Mouse (Mus musculus) forebrain, embryonic 14.5 days (tissue): ENCODE measurements around the gene Socs2. TPM values are rescaled to one million over a fixed set of nuclear protein-coding genes. Genes with fewer than 3 reads are reported as not detected.
"Not testable (repeated sequence)": the region's sequence is repeated elsewhere in the genome, so short reads cannot be mapped to it uniquely, and the experiment has no call there.

Experiments
- ATAC-seq: fragments of 200-750 bp; cut with Nextera tagmentation; 2 replicates; pipeline ENCODE4 v1.8.0; 2017; ENCODE audit warnings: mild to moderate bottlenecking, moderate library complexity
- DNase-seq: peaks from one replicate; pipeline ENCODE4 v3.0.0-alpha.2; 2015; ENCODE audit warnings: low spot score
- H3K27ac ChIP-seq: fragments of 300-500 bp; sonication (generic); 2 replicates; pipeline ENCODE4 v1.5.1; 2014; ENCODE audit warnings: low read depth, mild to moderate bottlenecking, control low read depth, low read length, moderate library complexity
- H3K27me3 ChIP-seq: fragments of 300-500 bp; sonication (generic); replicated peaks from 2 replicates; pipeline ENCODE4 v1.6.1; 2014; ENCODE audit warnings: low read length, control low read depth, mixed read lengths; ENCODE audit not compliant: control insufficient read depth, insufficient read depth
- H3K36me3 ChIP-seq: fragments of 300-500 bp; sonication (generic); 2 replicates; pipeline ENCODE4 v1.6.1; 2014; ENCODE audit warnings: low read length, control low read depth; ENCODE audit not compliant: control insufficient read depth, insufficient read depth
- H3K4me1 ChIP-seq: fragments of 300-500 bp; sonication (generic); 2 replicates; pipeline ENCODE4 v1.6.1; 2014; ENCODE audit warnings: antibody characterized with exemption, low read length, control low read depth; ENCODE audit not compliant: control insufficient read depth, insufficient read depth
- H3K4me2 ChIP-seq: fragments of 300-500 bp; sonication (generic); 2 replicates; pipeline ENCODE4 v1.6.1; 2014; ENCODE audit warnings: mild to moderate bottlenecking, control low read depth, low read length
- H3K4me3 ChIP-seq: fragments of 300-500 bp; sonication (generic); 2 replicates; pipeline ENCODE4 v1.5.1; 2014; ENCODE audit warnings: low read depth, low read length, control low read depth
- H3K9ac ChIP-seq: fragments of 300-500 bp; sonication (generic); 2 replicates; pipeline ENCODE4 v1.6.1; 2014; ENCODE audit warnings: mild to moderate bottlenecking, low read length, control low read depth, moderate library complexity
- H3K9me3 ChIP-seq: fragments of 300-500 bp; sonication (generic); replicated peaks from 2 replicates; pipeline ENCODE4 v1.6.1; 2016; ENCODE audit warnings: low read length, control low read depth, mixed read lengths; ENCODE audit not compliant: control insufficient read depth
- WGBS: fragments of 180-500 bp; shearing (Covaris S2); extraction: QIAGEN DNeasy Blood & Tissue Kit; methylation state at CpG from one replicate; pipeline ENCODE4 v1.1.7; 2014; 5-methylcytosine and 5-hydroxymethylcytosine counted together
- polyA plus RNA-seq: library from polyadenylated mRNA; unstranded; fragments of >200 nt; fragmentation: Nextera tagmentation; extraction: Ambion mirVana; gene quantifications from 2 replicates; pipeline ENCODE4 v1.2.1, GENCODE M21; 2014

The Socs2 gene
- polyA plus RNA-seq, 1 experiment from 2014 or later, result 145 TPM

GRCm38 (mm10) chr10:95390871-95391270 lies 26.1 kb downstream of the Socs2 start:
- Histone ChIP-seq H3K9me3 (no peaks in the 10 kb centered on the region), H3K9ac (no peak overlapping the region)

GRCm38 (mm10) chr10:95389805-95390204 lies 27.2 kb downstream of the Socs2 start:
- 91% methylated on average over 5 of the region's 5 CpGs for WGBS
- not testable (repeated sequence) for H3K36me3 ChIP-seq, H3K4me1 ChIP-seq, H3K9ac ChIP-seq, H3K27ac ChIP-seq, H3K4me2 ChIP-seq, H3K9me3 ChIP-seq, DNase-seq, ATAC-seq, H3K27me3 ChIP-seq, H3K4me3 ChIP-seq

More at GRCm38 (mm10) chr10:95390871-95391270, 26.1 kb downstream of the Socs2 start:
- Histone ChIP-seq H3K4me1 (no peaks in the 10 kb centered on the region), H3K4me3 (no peak overlapping the region), H3K36me3 (0 out of 2 replicates have a peak, but pooled peaks cover 3% of the 10 kb centered on the region), H3K27ac (no peak overlapping the region), H3K4me2 (no peak overlapping the region), H3K27me3 (no peaks in the 10 kb centered on the region)
- ATAC-seq (no peak), DNase-seq (no peak)
- WGBS, result 91% methylated on average over 9 of the region's 9 CpGs

GRCm38 (mm10) chr10:95388821-95389477 lies 28.0 kb downstream of the Socs2 start:
- ATAC-seq, result no peak
- H3K27ac ChIP-seq, result no peak overlapping the region

GRCm38 (mm10) chr10:95386527-95386926 lies 30.5 kb downstream of the Socs2 start:
- no peak overlapping the region for H3K9ac ChIP-seq
- DNase-seq (no peak), ATAC-seq (no peak)
- H3K27ac ChIP-seq, result no peak overlapping the region
- no peak overlapping the region for H3K4me3 ChIP-seq
- no peaks in the 10 kb centered on the region for H3K4me1 ChIP-seq
- no peaks in the 10 kb centered on the region for H3K9me3 ChIP-seq
- WGBS, result 95% methylated on average over 6 of the region's 6 CpGs
- no peak overlapping the region for H3K4me2 ChIP-seq
- no peaks in the 10 kb centered on the region for H3K27me3 ChIP-seq
- H3K36me3 ChIP-seq, result 0 out of 2 replicates have a peak, but pooled peaks cover 3% of the 10 kb centered on the region

More at GRCm38 (mm10) chr10:95388821-95389477, 28.0 kb downstream of the Socs2 start:
- Histone ChIP-seq H3K27me3 (no peaks in the 10 kb centered on the region), H3K4me1 (no peaks in the 10 kb centered on the region), H3K36me3 (0 out of 2 replicates have a peak, but pooled peaks cover 3% of the 10 kb centered on the region), H3K4me2 (no peak overlapping the region), H3K9ac (no peak overlapping the region), H3K4me3 (no peak overlapping the region), H3K9me3 (no peaks in the 10 kb centered on the region)
- WGBS, result 87% methylated on average over 23 of the region's 23 CpGs
- no peak for DNase-seq

GRCm38 (mm10) chr10:95385801-95386203 lies 31.2 kb downstream of the Socs2 start:
- H3K27me3 ChIP-seq, result no peaks in the 10 kb centered on the region
- no peak overlapping the region for H3K27ac ChIP-seq
- no peak for ATAC-seq
- no peak overlapping the region for H3K9ac ChIP-seq
- 0 out of 2 replicates have a peak, but pooled peaks cover 3% of the 10 kb centered on the region for H3K36me3 ChIP-seq
- 83% methylated on average over 4 of the region's 4 CpGs for WGBS
- no peak overlapping the region for H3K4me3 ChIP-seq
- H3K4me1 ChIP-seq, result no peaks in the 10 kb centered on the region
- DNase-seq, result no peak
- no peak overlapping the region for H3K4me2 ChIP-seq
- no peaks in the 10 kb centered on the region for H3K9me3 ChIP-seq

- Histone ChIP-seq H3K27ac (no peak overlapping the region), H3K4me3 (no peak overlapping the region), H3K27me3 (no peaks in the 10 kb centered on the region), H3K4me2 (no peak overlapping the region), H3K4me1 (no peaks in the 10 kb centered on the region), H3K9me3 (no peaks in the 10 kb centered on the region), H3K9ac (no peak overlapping the region), H3K36me3 (0 out of 2 replicates have a peak, but pooled peaks cover 3% of the 10 kb centered on the region)
- 97% methylated on average over 1 of the region's 1 CpGs for WGBS
- no peak for DNase-seq
- no peak for ATAC-seq
Measured at GRCm38 (mm10) chr10:95385081-95385480, 31.9 kb downstream of the Socs2 start.

GRCm38 (mm10) chr10:95384446-95384845 lies 32.5 kb downstream of the Socs2 start:
- Histone ChIP-seq H3K4me2 (no peak overlapping the region), H3K9me3 (no peaks in the 10 kb centered on the region; the same call in 1 of the 2 replicates), H3K9ac (no peak overlapping the region), H3K4me1 (no peaks in the 10 kb centered on the region), H3K27me3 (no peaks in the 10 kb centered on the region), H3K4me3 (no peak overlapping the region), H3K27ac (no peak overlapping the region), H3K36me3 (0 out of 2 replicates have a peak, but pooled peaks cover 3% of the 10 kb centered on the region)
- DNase-seq, result no peak
- WGBS, result 89% methylated on average over 8 of the region's 8 CpGs
- ATAC-seq, result no peak

GRCm38 (mm10) chr10:95373340-95373739 lies 43.6 kb downstream of the Socs2 start:
- Histone ChIP-seq H3K4me1 (no peaks in the 10 kb centered on the region), H3K9me3 (peaks cover 3% of the 10 kb centered on the region; the same call in 1 of the 2 replicates), H3K9ac (no peak overlapping the region), H3K27me3 (no peaks in the 10 kb centered on the region), H3K4me2 (no peak overlapping the region), H3K27ac (no peak overlapping the region), H3K36me3 (no peaks in the 10 kb centered on the region), H3K4me3 (no peak overlapping the region)
- WGBS, result 73% methylated on average over 6 of the region's 6 CpGs
- ATAC-seq (peak; percentile 84), DNase-seq (peak; percentile 75)

- Histone ChIP-seq H3K4me3 (no peak overlapping the region), H3K27me3 (no peaks in the 10 kb centered on the region), H3K36me3 (no peaks in the 10 kb centered on the region), H3K4me2 (no peak overlapping the region), H3K4me1 (no peaks in the 10 kb centered on the region), H3K9me3 (peaks cover 3% of the 10 kb centered on the region; the same call in 1 of the 2 replicates), H3K27ac (no peak overlapping the region), H3K9ac (no peak overlapping the region)
- no peak for ATAC-seq
- no peak for DNase-seq
- WGBS, result 87% methylated on average over 3 of the region's 3 CpGs
Measured at GRCm38 (mm10) chr10:95371942-95372341, 45.0 kb downstream of the Socs2 start.
